Mouse (Mus musculus): Measurements from ENCODE around the gene Gpr155.

- TF ChIP-seq CTCF (IDR thresholded peaks at IDR 0.05; ENCODE audit: low read depth, low read length) (no peak), EP300 (IDR thresholded peaks at IDR 0.05; ENCODE audit: insufficient read depth, low read depth, low read length) (no peak)
These were observed 23.7 kb upstream of the Gpr155 start for GRCm38 (mm10) chr2:73410076-73410475.

Data from ES-Bruce4 (cell line).